Mouse (Mus musculus): ENCODE measurements around the gene Rbm17. TPM values are rescaled to one million over a fixed set of nuclear protein-coding genes. Genes with fewer than 3 reads are reported as not detected.
A peak's percentile ranks its signal among the peaks of the same experiment; 100 is the strongest.

Rbm17 gene
- total RNA-seq, 2 experiments from 2014 or later: 73.5 to 87.7 TPM

DNA sequence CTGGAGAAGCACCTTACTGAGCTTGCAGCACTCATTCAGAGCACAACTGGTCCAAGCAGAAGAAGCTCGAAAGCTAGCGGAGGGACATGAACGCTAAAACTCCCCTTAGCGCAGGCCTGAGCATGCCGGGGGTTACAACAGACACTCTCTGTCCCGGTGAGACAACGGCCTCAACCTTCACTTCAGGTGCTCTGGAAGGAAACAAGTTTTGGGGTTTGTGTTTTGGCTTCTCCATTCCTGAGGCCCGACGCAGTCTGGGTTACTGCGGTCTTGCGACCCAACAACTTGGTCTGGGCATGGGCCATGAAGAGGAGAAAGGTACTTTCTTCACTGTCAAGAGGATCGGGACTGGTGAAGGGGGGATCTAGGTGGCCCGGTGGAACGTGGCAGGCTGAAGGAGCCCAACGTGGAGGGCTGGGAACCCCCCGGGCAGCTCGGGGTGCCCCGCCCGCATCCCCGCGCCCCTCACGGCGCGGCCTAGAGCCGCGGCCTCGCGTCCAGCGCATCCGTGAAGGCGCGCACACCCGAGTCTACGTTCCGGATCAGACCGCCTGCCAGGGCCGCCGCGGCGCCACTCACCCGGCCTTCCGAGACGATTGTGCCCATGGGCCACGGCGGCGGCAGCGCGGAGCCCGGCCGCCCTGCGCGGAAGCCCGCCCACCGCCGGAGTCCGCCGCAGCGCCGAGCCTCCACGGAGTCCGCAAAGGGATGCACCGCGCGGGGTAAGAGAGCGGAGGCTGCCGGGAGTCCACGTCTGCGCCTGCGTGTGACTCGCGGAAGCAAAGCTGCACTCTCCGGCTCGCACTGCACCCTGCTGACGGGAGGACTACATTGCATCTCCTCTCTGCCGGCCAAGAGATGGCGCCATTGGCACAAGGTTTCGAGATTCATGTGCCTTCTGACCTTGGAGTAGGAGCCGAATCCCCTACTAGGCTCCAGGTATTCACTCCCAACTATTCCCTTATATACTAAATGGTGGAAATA is 1.2 kb downstream of the Rbm17 start:
- intact Hi-C loops (cut with DNase I): loop anchor here (1.0 to 5.0 kb wide), 3 partner anchors 62 to 175 kb away; partner anchors contain the start of genes Ankrd16 and Fbh1
- peak; percentile 95 to 97 for DNase-seq (ENCODE audit: low spot score in 2 of 2)

DNA sequence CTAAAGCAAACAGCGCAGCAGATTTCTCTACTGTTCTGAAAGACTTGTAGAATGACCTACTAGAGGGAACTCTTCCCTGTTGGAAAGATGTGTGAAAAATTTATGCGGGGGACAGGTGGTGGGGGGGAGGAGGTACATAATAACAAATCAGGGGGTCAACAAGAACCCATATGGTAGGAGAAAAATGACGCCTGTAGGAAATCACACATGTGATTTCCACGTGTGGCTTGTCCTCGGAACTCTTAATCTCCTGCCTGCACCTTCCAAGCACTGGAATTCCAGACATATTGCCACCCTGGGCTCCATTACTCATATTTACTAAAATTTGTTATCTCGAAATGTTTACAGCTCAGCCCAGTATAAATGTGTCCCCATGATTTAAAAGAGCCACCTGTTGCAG is 2.2 kb downstream of the Rbm17 start:
- DNase-seq (ENCODE audit: low spot score in 2 of 2): no peak
- intact Hi-C loops (cut with DNase I): loop anchor here (2.0 to 5.0 kb wide), 2 partner anchors 87 to 176 kb away; partner anchors contain the start of genes Ankrd16 and Fbh1

DNA sequence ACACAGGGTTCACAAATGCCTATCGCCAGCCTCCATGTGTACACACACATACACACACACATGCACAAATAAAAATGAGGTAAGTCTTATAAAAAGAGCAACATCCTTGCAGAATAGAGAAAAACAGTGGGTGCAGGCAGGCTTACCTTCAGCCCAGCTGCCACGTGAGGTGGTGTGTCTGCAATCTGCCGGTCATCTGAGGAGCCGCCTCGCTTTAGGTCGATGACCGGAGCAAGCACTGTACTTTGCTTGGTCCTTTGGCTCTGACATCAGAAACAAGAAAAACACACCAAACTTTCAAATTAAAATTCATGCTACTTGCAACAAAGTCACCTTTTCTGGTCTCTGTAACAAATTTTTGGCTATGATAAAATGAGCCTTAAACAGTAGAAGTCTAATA is 6.0 kb downstream of the Rbm17 start:
- intact Hi-C loops (cut with DNase I): no loop called here
- DNase-seq (ENCODE audit: low spot score in 2 of 2): no peak

DNA sequence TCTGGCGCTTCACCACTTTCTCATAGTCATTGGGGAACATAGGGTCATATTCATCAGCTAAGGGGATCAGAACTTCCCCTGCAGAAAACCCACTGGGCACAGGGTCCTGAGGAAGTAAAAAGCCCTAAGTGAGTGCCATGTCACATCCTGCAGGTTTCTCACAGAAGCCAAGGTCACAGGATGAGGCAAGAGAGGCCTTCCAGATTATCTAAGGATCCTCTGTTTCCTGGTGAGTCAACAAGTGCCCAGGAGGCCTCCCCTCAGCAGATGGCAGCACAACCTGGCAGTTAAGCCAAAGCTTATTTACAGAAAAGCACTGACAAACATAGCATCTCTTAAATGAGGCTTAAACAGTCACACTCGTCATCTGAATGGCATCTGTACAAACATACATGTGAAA is 7.3 kb downstream of the Rbm17 start:
- intact Hi-C loops (cut with DNase I): no loop called here
- no peak for DNase-seq (ENCODE audit: low spot score in 2 of 2)

DNA sequence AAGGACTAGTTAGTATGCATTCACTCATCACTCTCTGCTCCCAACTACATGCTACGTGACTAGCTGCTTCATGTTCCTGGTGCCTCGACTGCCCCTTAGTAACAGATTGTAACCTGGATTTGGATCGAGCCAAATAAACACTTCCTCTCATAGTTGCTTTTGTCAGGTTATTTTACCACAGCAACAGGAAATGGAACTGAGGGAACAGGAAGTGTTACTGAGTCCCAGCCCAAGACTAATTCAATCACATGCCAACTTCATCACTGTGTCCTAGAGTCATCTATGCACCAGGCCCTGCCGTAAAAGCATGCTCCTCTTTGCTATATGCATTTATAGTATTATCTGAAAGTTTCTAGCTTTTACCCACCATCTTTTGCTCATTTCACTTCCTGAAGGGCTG is 16.0 kb downstream of the Rbm17 start:
- intact Hi-C loops (cut with DNase I): no loop called here
- DNase-seq (ENCODE audit: low spot score in 2 of 2): no peak

DNA sequence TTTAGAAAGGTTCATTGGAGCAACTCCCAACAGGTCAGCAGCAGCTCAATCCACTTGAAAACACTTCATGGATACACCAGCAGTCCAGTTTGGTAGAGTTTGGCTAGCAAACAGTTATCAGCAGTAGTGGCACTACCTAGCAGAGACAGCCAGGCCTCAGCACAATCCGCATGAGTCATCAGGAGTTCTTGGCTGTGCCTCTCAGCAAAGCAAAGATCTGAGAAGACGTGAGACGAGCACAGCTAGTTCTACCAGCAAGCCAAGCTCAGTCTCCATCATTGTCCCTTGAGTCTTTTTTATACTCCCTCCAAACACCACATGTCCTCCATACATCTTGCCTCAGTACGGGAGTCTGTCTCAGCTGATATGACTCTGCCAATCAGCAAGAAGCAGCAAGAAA is 24.6 kb downstream of the Rbm17 start:
- intact Hi-C loops (cut with DNase I): no loop called here
- DNase-seq (ENCODE audit: low spot score in 2 of 2): peak in 1 of 2 experiments; percentile 29

DNA sequence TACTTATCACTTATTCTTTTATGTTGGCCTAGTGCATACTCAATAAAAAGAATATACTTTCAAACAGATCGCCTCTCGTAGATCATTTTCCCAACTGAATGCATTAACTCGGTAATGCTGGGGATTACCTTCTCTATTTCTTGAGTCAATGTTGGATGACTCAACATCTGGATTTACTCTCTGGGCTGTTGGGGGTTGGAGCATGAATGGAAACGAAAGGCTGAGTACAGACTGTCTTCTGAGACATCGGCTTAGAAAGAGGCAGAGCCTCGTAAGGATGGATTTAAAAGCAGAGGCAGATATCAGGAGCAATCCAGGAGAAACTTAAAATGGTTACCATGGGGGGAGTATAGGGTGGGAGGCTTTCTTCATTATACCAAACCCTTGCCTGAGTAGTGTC is 25.8 kb downstream of the Rbm17 start:
- no peak for DNase-seq (ENCODE audit: low spot score in 2 of 2)
- intact Hi-C loops (cut with DNase I): no loop called here

DNA sequence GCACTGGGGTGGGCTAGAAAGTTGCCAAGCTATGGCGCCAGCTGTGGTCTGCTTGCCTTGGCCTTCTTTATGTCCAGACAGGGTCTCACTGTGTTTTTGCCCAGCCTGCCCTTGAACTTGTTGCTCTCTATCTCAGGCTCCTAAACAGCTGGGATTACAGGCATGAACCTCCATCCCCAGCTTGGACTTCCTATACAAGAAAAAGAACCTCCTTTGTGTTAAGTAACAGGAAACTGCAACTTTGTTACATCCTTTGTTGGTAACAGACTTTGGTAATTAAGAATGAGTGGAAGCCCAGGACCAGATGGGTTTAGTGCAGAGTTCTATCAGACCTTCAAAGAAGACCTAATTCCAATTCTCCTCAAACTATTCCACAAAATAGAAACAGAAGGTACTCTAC is 30.3 kb downstream of the Rbm17 start:
- intact Hi-C loops (cut with DNase I): no loop called here
- DNase-seq (ENCODE audit: low spot score in 2 of 2): no peak

- intact Hi-C loops (cut with DNase I): no loop called here
- DNase-seq (ENCODE audit: low spot score in 2 of 2): no peak
These were observed 32.9 kb downstream of the Rbm17 start for GRCm38 (mm10) chr2:11571004-11571535.

- no peak for DNase-seq (ENCODE audit: low spot score in 2 of 2)
- intact Hi-C loops (cut with DNase I): no loop called here
These were observed 35.5 kb downstream of the Rbm17 start for GRCm38 (mm10) chr2:11568471-11568870.

DNA sequence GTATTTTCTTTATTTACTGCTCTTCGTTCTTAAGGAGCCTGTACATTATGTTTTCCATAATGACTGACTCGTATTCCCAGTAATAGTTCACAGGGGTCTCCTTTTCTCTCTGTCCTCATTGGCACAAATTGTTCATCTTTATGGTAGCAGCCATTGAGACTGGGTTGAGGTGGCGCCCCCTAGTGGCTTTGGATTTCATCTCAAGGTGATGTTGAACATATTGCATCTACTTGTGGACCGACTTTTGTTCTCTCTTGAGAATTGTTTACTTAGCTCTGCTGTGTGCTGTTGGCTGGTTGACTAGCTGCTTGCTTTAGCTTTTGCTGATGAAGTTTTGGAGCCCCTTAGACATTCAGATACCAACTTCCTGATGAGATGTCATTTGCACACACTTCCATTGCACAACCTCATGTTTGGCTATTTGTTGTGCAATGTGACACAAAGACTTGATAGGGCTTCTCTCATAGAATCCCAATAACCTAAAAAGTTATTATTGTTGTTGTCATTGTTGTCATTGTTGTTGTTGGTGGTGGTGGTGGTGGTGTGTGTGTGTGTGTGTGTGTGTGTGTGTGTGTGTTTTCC is 36.1 kb downstream of the Rbm17 start:
- intact Hi-C loops (cut with DNase I): no loop called here
- DNase-seq (ENCODE audit: low spot score in 2 of 2): peak in 1 of 2 experiments; percentile 6

DNA sequence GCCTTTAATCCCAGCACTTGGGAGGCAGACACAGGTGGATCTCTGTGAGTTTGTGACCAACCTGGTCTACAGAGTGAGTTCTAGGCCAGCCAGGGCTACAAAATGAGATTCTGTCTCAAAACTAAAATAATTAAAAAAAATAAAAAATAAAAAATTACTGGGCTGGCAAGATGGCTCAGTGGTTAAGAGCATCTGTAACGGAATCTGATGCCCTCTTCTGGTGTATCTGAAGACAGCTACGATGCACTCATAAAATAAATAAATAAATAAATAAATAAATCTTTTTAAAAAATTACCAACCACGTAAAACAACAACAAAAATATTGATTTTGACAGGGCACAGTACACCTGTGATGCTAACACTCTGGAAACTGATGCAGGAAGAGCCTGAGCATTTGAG is 37.1 kb downstream of the Rbm17 start:
- DNase-seq (ENCODE audit: low spot score in 2 of 2): no peak
- intact Hi-C loops (cut with DNase I): no loop called here

DNA sequence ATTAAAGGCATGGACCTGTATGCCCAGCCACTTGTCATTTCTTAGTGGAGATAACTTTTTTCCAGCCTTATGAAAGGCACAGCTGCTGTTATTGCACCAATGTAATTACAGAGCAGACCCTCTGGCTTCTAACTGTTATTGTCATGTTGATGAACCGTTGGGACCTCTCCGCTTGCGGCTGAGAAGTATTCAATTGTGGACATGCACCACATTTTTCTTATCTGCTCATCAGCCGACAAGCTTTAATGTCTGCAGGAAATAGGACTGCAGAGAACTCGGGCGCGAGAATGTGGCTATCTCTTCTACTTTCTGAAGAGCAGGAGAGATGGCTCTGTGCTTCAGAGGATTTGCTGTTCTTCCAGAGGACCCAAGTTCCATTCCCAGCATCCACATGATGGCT is 37.7 kb downstream of the Rbm17 start:
- intact Hi-C loops (cut with DNase I): no loop called here
- no peak for DNase-seq (ENCODE audit: low spot score in 2 of 2)

GRCm38 (mm10) chr2:11564768-11565167 is 39.2 kb downstream of the Rbm17 start:
- DNase-seq (ENCODE audit: low spot score in 2 of 2): no peak
- intact Hi-C loops (cut with DNase I): no loop called here

DNA sequence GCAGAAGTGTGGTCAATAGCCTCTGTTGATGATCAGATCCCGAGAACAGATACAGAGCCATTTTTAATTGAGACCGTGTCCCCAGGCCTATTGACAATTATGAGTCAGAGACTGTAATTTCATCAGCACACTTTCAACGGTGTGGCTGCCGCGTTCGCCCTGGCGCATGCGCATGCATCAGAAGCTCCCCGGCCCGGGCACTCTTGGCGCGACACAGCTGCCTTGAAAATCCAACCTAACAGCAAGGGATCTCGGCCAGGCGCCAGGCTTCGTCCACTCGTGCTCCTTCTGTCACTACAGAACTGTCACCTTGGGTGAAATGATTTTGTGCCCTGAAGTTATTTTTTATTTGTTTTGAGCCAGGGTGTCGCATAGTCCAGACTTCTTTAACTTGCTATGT is 40.7 kb downstream of the Rbm17 start:
- intact Hi-C loops (cut with DNase I): no loop called here
- DNase-seq (ENCODE audit: low spot score in 2 of 2): no peak

- no peak for DNase-seq (ENCODE audit: low spot score in 2 of 2)
- intact Hi-C loops (cut with DNase I): no loop called here
These were observed 45.3 kb downstream of the Rbm17 start for GRCm38 (mm10) chr2:11558654-11559053.

- DNase-seq (ENCODE audit: low spot score in 2 of 2): no peak
These were observed 46.7 kb downstream of the Rbm17 start for GRCm38 (mm10) chr2:11557244-11557643.

DNA sequence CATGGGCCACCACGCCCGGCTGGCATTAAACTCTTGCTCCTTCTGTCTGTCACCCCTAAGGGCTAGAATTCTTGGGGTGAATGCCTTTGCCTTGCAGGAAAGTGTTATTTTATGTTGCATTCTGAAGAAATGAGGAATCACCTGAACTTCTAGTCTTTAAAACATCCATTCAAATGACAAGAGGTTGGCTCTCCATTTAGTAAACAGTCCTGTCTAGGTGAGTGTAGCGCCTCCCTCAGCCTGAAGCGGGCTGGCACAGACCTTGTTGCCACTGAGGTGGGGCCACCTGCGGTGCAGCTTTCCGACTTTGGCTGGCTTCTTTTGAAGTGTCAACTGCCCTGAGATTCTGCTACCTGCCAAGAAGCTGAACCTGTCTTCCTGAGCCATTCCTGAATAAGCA is 48.6 kb downstream of the Rbm17 start:
- intact Hi-C loops (cut with DNase I): no loop called here

More at GRCm38 (mm10) chr2:11557244-11557643, 46.7 kb downstream of the Rbm17 start:
- intact Hi-C loops (cut with DNase I): no loop called here

GRCm38 (mm10) chr2:11553471-11554400 is 50.2 kb downstream of the Rbm17 start, which contains the start of gene Pfkfb3:
Gene Pfkfb3, minus strand, starts transcription at chr2:11554077.
- intact Hi-C loops (cut with DNase I): no loop called here
- DNase-seq (ENCODE audit: low spot score in 2 of 2): peak; percentile 65 to 69

More for the DNA sequence above, 48.6 kb downstream of the Rbm17 start:
- DNase-seq (ENCODE audit: low spot score in 2 of 2): no peak

Data from left cerebral cortex, postnatal 25 days (tissue).